Mouse (Mus musculus): ENCODE data around the gene Kank1. TPM values are rescaled to one million over a fixed set of nuclear protein-coding genes. Genes with fewer than 3 reads are reported as not detected.
A peak's percentile ranks its signal among the peaks of the same experiment; 100 is the strongest.

Gene Kank1
- polyA plus RNA-seq, 1 experiment from 2014 or later: 18.5 TPM

DNA sequence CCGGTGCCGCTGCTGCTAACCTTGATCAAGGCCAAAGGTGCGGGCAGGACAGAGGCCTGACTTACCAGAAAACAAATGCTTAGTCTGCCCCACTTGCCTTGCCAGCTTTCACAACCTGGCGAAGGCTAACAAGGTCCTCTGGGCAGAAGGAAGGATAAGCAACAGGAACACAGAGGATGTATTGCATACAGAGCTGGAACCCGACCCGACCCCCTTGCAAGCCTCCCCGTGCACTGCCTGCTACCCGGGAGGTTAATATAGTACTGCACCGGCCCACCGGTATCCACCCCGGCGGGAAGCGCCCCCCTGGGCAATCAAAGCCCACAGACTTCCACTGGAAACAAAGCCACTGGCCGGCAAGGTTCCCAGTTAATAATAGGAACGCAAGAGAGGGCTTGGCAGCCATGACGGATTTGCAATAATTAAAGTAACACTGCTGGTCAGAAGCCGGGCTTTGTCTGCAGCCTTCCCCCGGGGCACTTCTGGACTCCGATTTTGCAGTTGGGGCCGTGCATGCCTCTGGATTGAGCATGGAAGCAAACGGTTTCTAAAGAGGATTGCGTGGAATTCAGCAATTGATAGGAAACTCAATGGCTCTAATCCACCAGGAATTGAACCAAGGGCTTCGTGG lies 28.9 kb upstream of the Kank1 start:
- 0 out of 2 replicates have a peak, but pooled peaks cover 4% of the 10 kb centered on the region for H3K4me1 ChIP-seq (ENCODE audit: insufficient read depth)
- H3K9ac ChIP-seq: no peak overlapping the region; the same call in 1 of the 2 replicates
- WGBS: 21% methylated on average over 23 of the region's 23 CpGs
- H3K9me3 ChIP-seq (ENCODE audit: low read depth, low read length): no peaks in the 10 kb centered on the region
- H3K4me2 ChIP-seq: peak overlapping the region; percentile 19; the same call in 1 of the 2 replicates
- H3K4me3 ChIP-seq (ENCODE audit: low read depth, low read length): no peak overlapping the region
- ATAC-seq (ENCODE audit: insufficient read depth): no peak
- no peaks in the 10 kb centered on the region for H3K36me3 ChIP-seq (ENCODE audit: insufficient read depth)
- TF ChIP-seq CTCF (IDR thresholded peaks at IDR 0.05; ENCODE audit: low read depth): no peak
- H3K27ac ChIP-seq (ENCODE audit: low read depth): no peak overlapping the region
- no peak for DNase-seq
- peaks cover 6% of the 10 kb centered on the region; the same call in 1 of the 2 replicates for H3K27me3 ChIP-seq (ENCODE audit: insufficient read depth, low read length)

DNA sequence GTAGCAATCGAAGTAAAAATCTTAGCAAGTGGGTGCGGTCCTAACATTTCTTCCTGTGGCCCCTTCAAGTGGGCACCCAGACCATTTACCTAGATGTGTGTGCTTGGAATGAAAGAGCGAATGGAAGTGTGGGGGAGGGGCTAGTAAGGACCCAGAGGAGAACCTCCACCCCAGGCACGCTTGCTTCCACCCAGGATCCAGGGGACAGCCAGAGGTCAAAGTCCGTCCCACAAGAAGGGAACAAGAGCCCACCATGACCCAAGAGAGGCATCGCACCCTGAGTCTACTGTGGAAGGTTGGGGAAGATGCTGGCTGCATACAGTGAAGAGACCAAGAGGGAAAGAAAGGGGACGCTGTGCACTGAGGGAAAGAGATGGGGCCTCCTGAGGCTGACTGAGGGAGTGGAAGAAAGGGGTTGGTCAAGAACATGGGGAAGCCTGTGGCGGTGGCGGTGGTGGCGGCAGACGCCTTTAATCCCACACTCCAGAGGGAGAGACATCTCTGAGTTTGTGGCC lies 28.1 kb upstream of the Kank1 start:
- no peaks in the 10 kb centered on the region for H3K36me3 ChIP-seq (ENCODE audit: insufficient read depth)
- peaks cover 6% of the 10 kb centered on the region; the same call in 1 of the 2 replicates for H3K27me3 ChIP-seq (ENCODE audit: insufficient read depth, low read length)
- H3K9me3 ChIP-seq (ENCODE audit: low read depth, low read length): no peaks in the 10 kb centered on the region
- no peak overlapping the region for H3K27ac ChIP-seq (ENCODE audit: low read depth)
- H3K4me2 ChIP-seq: no peak overlapping the region
- H3K4me3 ChIP-seq (ENCODE audit: low read depth, low read length): no peak overlapping the region
- no peak for ATAC-seq (ENCODE audit: insufficient read depth)
- no peak for DNase-seq
- no peak for TF ChIP-seq CTCF (IDR thresholded peaks at IDR 0.05; ENCODE audit: low read depth)
- 0 out of 2 replicates have a peak, but pooled peaks cover 4% of the 10 kb centered on the region for H3K4me1 ChIP-seq (ENCODE audit: insufficient read depth)
- 77% methylated on average over 11 of the region's 11 CpGs for WGBS
- H3K9ac ChIP-seq: no peak overlapping the region

DNA sequence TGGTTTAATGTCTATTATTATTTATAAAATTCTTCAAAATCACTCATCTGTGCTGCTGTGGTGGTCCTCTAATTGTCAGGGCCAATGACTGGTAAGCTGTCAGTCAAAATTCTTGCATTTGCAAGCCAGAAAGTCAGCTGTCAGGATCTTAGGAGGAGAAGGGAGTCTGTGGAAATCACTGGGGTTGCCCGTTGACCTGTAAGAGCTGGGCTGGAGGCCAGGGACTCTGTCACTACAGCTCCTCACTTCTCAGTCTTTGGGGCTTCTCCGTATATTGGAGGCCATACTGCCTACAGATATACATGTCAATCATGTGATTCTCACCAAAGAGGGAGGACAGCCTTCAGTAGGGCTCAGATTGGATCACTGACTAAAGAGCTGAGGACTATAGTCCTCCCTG lies 16.2 kb upstream of the Kank1 start:
- Histone ChIP-seq H3K27ac (ENCODE audit: low read depth) (no peak overlapping the region), H3K27me3 (ENCODE audit: insufficient read depth, low read length) (no peaks in the 10 kb centered on the region)
- WGBS: 54% methylated on average over 2 of the region's 2 CpGs

DNA sequence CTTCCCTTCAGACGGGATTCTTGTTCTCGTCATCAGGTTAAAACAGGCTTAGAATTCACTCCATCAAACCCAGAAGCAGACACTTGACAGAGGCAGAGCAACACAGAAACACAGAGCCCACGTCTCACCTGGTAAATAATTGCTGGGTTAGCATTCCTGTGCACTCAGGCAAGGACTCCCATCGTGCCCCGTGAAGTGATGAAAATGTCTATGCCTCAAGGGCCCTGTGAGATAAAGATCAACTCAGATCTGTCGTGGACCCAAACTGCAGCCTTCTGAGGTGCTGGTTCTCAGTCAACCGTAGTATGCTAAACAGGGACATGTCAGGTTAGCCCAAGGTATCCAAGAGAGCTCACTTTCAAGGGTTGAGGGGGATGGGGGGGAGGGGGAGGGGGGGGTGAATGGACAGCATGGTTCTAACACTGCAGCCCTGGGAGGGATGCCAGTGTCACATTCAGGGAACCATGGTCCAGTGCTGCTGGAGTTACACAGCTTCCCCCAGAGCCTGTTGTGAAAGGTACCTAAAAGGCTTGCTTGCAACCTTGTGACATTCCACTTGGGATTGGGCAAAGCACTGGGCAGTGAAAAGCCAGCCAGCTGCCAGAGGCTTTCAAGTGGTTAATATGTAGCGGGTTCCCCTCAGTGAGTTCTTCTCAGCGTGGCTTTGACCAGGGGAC lies 14.7 kb upstream of the Kank1 start:
- H3K4me1 ChIP-seq (ENCODE audit: insufficient read depth): no peaks in the 10 kb centered on the region

More for the DNA sequence above, 16.2 kb upstream of the Kank1 start:
- H3K4me1 ChIP-seq (ENCODE audit: insufficient read depth): no peaks in the 10 kb centered on the region
- DNase-seq (no peak), ATAC-seq (ENCODE audit: insufficient read depth) (no peak)
- H3K4me3 ChIP-seq (ENCODE audit: low read depth, low read length): no peak overlapping the region
- H3K4me2 ChIP-seq: no peak overlapping the region
- H3K9ac ChIP-seq: no peak overlapping the region
- TF ChIP-seq CTCF (IDR thresholded peaks at IDR 0.05; ENCODE audit: low read depth): no peak
- no peaks in the 10 kb centered on the region for H3K36me3 ChIP-seq (ENCODE audit: insufficient read depth)
- no peaks in the 10 kb centered on the region for H3K9me3 ChIP-seq (ENCODE audit: low read depth, low read length)

DNA sequence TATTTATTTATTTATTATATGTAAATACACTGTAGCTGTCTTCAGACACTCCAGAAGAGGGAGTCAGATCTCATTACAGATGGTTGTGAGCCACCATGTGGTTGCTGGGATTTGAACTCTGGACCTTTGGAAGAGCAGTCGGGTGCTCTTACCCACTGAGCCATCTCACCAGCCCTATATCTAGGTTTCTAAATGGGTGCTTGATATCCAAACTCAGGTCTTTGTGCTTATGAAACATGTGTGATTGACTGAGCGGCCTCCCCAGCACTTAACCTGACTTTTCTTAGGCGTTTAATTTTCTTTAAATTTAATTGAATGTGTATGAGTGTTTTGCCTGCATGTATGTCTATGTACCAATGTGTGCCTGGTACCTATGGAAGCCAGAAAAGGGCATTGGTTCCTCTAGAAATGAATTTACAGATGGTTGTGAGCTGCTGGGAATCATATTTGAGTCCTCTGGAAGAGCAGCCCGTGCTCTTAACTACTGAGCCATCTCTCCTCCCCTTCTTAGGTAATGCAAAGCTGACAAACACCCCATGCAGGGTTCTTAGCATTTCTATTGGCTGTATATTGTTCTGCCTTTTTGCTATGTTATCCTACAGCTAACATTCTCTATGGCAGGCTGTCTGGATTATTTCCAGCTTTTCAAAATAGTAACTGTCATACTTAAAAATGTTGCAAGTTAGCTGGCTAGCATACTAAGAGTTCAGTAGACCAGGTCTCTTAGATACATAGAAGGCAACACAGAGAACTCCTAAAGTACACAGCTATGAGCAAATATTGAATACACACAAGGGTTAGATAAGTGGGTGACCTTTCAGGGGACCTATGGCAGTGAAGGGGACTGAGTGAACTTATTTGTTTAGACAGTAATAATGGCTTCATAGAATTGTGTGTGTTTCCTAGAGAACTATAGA lies 6.5 kb upstream of the Kank1 start:
- Histone ChIP-seq H3K27ac (ENCODE audit: low read depth) (no peak overlapping the region), H3K4me3 (ENCODE audit: low read depth, low read length) (no peak overlapping the region), H3K9ac (no peak overlapping the region), H3K36me3 (ENCODE audit: insufficient read depth) (no peaks in the 10 kb centered on the region), H3K9me3 (ENCODE audit: low read depth, low read length) (no peaks in the 10 kb centered on the region), H3K4me2 (no peak overlapping the region), H3K4me1 (ENCODE audit: insufficient read depth) (no peaks in the 10 kb centered on the region), H3K27me3 (ENCODE audit: insufficient read depth, low read length) (no peaks in the 10 kb centered on the region)
- 68% methylated on average over 4 of the region's 4 CpGs for WGBS
- TF ChIP-seq CTCF (IDR thresholded peaks at IDR 0.05; ENCODE audit: low read depth): no peak
- no peak for ATAC-seq (ENCODE audit: insufficient read depth)
- peak; percentile 44 for DNase-seq

More for the DNA sequence above, 14.7 kb upstream of the Kank1 start:
- no peaks in the 10 kb centered on the region for H3K36me3 ChIP-seq (ENCODE audit: insufficient read depth)
- 51% methylated on average over 9 of the region's 9 CpGs for WGBS
- no peak overlapping the region for H3K9ac ChIP-seq
- no peak overlapping the region for H3K27ac ChIP-seq (ENCODE audit: low read depth)
- no peaks in the 10 kb centered on the region for H3K27me3 ChIP-seq (ENCODE audit: insufficient read depth, low read length)
- ATAC-seq (ENCODE audit: insufficient read depth): no peak
- H3K4me2 ChIP-seq: no peak overlapping the region
- TF ChIP-seq CTCF (IDR thresholded peaks at IDR 0.05; ENCODE audit: low read depth): no peak
- DNase-seq: no peak
- H3K4me3 ChIP-seq (ENCODE audit: low read depth, low read length): no peak overlapping the region
- H3K9me3 ChIP-seq (ENCODE audit: low read depth, low read length): no peaks in the 10 kb centered on the region

DNA sequence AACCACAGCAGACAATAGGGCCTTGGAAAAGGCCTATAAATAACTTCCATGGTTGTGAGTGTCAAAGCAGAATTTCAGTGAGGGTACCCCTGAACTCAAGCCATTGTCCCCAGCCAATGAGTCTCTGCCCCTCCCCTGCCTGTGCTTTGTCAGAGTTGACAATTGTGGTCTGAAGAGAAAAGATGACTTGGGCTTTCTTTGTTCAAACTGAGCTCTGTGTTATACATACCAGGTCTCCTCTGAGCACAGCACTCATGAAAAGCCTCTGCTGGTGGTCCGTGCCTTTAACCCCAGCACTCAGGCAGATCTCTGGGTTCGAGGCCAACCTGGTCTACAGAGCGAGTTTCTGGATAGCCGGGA lies 5.8 kb upstream of the Kank1 start:
- Histone ChIP-seq H3K36me3 (ENCODE audit: insufficient read depth) (no peaks in the 10 kb centered on the region), H3K9me3 (ENCODE audit: low read depth, low read length) (no peaks in the 10 kb centered on the region), H3K27ac (ENCODE audit: low read depth) (no peak overlapping the region), H3K9ac (no peak overlapping the region), H3K4me2 (no peak overlapping the region), H3K4me3 (ENCODE audit: low read depth, low read length) (no peak overlapping the region), H3K27me3 (ENCODE audit: insufficient read depth, low read length) (peaks cover under 1% of the 10 kb centered on the region; the same call in 1 of the 2 replicates), H3K4me1 (ENCODE audit: insufficient read depth) (no peaks in the 10 kb centered on the region)
- no peak for ATAC-seq (ENCODE audit: insufficient read depth)
- WGBS: 60% methylated on average over 4 of the region's 4 CpGs
- TF ChIP-seq CTCF (IDR thresholded peaks at IDR 0.05; ENCODE audit: low read depth): no peak
- no peak for DNase-seq

Data from lung, embryonic 14.5 days (tissue).